Mouse (Mus musculus): ENCODE measurements around the gene Gm49373. TPM values are rescaled to one million over a fixed set of nuclear protein-coding genes. Genes with fewer than 3 reads are reported as not detected.

Gm49373 gene
- polyA plus RNA-seq, 1 experiment = 1.4 TPM

DNA sequence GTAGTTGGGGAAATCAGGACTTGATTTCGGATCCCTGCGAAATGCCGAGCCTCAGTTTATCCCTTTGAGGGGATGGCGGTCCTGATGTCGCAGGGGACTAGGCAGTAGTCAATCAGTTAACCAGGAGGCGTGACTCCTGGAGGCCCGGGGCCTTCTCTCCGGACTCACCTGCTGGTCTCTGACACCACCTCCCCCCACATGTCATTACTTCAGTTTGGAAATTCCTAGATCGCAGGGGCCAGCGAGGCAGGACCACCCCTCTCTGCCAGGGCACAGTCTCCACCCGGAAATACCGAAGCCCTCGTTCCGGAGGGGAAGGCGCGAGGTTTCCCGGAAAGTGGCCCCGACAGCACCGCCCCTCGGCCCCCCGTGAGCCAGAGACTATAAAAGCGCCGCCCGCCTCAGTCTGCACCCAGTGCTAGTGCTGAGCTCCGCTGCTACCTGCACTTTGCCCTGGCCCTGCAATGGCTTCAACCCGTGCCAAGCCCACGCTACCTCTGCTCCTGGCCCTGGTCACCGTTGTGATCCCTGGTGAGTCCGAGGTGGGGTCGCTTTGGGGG, 57.2 kb downstream of the Gm49373 start, which contains the start of gene Icam1:
Icam1 (plus strand) TSS at position 415 of the 560 bp plus-strand sequence.
- Histone ChIP-seq H3K36me3 (ENCODE audit: control insufficient read depth, insufficient read depth, low read length, poor library complexity, severe bottlenecking) (peaks cover 9% of the 10 kb centered on the region; the same call in 1 of the 2 replicates), H3K4me1 (ENCODE audit: control insufficient read depth, insufficient read depth, low read length) (peaks cover 3% of the 10 kb centered on the region), H3K4me3 (ENCODE audit: low read depth, low read length) (peak within 1 kb of the TSS; percentile 83), H3K9ac (ENCODE audit: low read depth, poor library complexity, severe bottlenecking) (peak within 1 kb of the TSS; percentile 31), H3K27me3 (ENCODE audit: control insufficient read depth, insufficient read depth, low read length, poor library complexity, severe bottlenecking) (no peaks in the 10 kb centered on the region), H3K9me3 (replicated peaks; ENCODE audit: control insufficient read depth, insufficient read depth, low read length, poor library complexity, severe bottlenecking) (no peaks in the 10 kb centered on the region), H3K27ac (ENCODE audit: insufficient read depth, low read length) (no peak within 1 kb of the TSS)
- peak; percentile 96 for TF ChIP-seq POLR2A (IDR thresholded peaks at IDR 0.05; ENCODE audit: insufficient read depth, low read length)
- TF ChIP-seq EP300 (IDR thresholded peaks at IDR 0.05; ENCODE audit: insufficient read depth, low read depth, low read length) = 0 out of 2 replicates have a peak, but pooled peaks have one; percentile 51
- no peak for TF ChIP-seq CTCF (IDR thresholded peaks at IDR 0.05; ENCODE audit: low read depth, low read length)

DNA sequence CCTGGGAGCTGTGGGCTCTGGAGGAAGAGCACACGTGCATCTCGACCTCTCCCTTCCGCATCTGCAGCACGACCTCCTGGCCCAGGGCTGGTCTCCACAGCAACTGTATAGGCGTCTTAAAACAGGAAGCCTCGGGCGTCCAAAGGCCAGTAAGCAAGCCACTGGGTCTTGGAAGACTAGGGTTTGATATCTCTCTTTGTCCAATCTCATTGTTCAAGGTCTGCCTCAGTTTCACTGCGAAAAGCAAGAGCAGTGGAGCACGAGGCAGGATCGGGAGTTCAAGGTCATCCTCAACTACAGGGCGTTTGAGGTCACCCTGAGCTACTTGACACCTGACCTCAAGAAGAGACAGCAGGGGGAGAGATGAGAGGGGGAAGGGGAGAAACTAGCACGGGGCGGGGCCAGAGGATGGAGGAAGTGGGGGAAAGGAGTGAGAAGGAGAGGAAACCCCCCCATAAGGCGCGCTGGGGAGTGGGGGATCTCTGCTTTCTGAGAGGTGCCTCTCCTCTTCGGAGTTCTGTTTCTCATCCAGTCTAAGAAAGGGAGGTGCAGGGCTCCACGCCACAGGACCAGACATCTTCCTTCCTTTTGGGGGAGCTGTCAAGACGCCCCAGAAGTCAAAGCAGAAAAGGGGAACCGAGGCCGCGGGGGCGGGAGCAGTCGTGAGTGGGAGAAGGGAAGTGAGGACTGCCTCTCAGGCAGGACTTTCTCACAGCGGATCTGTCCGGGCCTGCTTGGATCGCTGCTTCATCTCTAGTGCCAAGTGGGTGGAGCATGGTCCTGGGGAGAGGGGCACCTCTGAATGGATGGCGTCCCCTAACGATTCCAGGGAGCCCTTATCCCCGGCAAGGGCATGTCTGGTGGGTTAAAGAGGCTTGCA, 58.0 kb downstream of the Gm49373 start:
- Histone ChIP-seq H3K27ac (ENCODE audit: insufficient read depth, low read length) (no peak overlapping the region), H3K9ac (ENCODE audit: low read depth, poor library complexity, severe bottlenecking) (peak overlapping the region; percentile 31), H3K4me1 (ENCODE audit: control insufficient read depth, insufficient read depth, low read length) (peaks cover 3% of the 10 kb centered on the region), H3K4me3 (ENCODE audit: low read depth, low read length) (peak overlapping the region; percentile 83), H3K27me3 (ENCODE audit: control insufficient read depth, insufficient read depth, low read length, poor library complexity, severe bottlenecking) (no peaks in the 10 kb centered on the region), H3K9me3 (replicated peaks; ENCODE audit: control insufficient read depth, insufficient read depth, low read length, poor library complexity, severe bottlenecking) (no peaks in the 10 kb centered on the region), H3K36me3 (ENCODE audit: control insufficient read depth, insufficient read depth, low read length, poor library complexity, severe bottlenecking) (peaks cover 7% of the 10 kb centered on the region; the same call in 1 of the 2 replicates)
- TF ChIP-seq POLR2A (IDR thresholded peaks at IDR 0.05; ENCODE audit: insufficient read depth, low read length) = no peak
- TF ChIP-seq EP300 (IDR thresholded peaks at IDR 0.05; ENCODE audit: insufficient read depth, low read depth, low read length) = peak; percentile 91; the same call in 1 of the 2 replicates
- no peak for TF ChIP-seq CTCF (IDR thresholded peaks at IDR 0.05; ENCODE audit: low read depth, low read length)

Other genes starting within 250 kb of the Gm49373 start
- 20.5 and 23.9 TPM in 2 replicates for gene A230050P20Rik, start 204.5 kb downstream of the Gm49373 start, polyA plus RNA-seq (2011; ENCODE audit: insufficient read depth, insufficient read length, low read depth, missing spikeins)
- 1.3 and 2.0 TPM in 2 replicates for gene Angptl6, start 193.4 kb downstream of the Gm49373 start, polyA plus RNA-seq (2011; ENCODE audit: insufficient read depth, insufficient read length, low read depth, missing spikeins)
- 76.9 and 81.2 TPM in 2 replicates for gene Ppan, start 184.9 kb downstream of the Gm49373 start, polyA plus RNA-seq (2011; ENCODE audit: insufficient read depth, insufficient read length, low read depth, missing spikeins)
- gene Eif3g, start 174.5 kb downstream of the Gm49373 start, polyA plus RNA-seq (2011; ENCODE audit: insufficient read depth, insufficient read length, low read depth, missing spikeins) = 206 and 216 TPM in 2 replicates
- 115 and 120 TPM in 2 replicates for gene Dnmt1, start 113.2 kb downstream of the Gm49373 start, polyA plus RNA-seq (2011; ENCODE audit: insufficient read depth, insufficient read length, low read depth, missing spikeins)
- 14.1 and 19.9 TPM in 2 replicates for gene S1pr2, start 96.3 kb downstream of the Gm49373 start, polyA plus RNA-seq (2011; ENCODE audit: insufficient read depth, insufficient read length, low read depth, missing spikeins)
- gene Mrpl4, start 70.4 kb downstream of the Gm49373 start, polyA plus RNA-seq (2011; ENCODE audit: insufficient read depth, insufficient read length, low read depth, missing spikeins) = 45.1 and 50.9 TPM in 2 replicates
- 24.9 and 25.7 TPM in 2 replicates for gene Icam1, start 57.1 kb downstream of the Gm49373 start, polyA plus RNA-seq (2011; ENCODE audit: insufficient read depth, insufficient read length, low read depth, missing spikeins)
- 1.3 TPM in 1 of 2 replicates, not detected in the other for gene Icam4, start 43.7 kb downstream of the Gm49373 start, polyA plus RNA-seq (2011; ENCODE audit: insufficient read depth, insufficient read length, low read depth, missing spikeins)
- gene Icam5, start 41.0 kb downstream of the Gm49373 start, polyA plus RNA-seq (2011; ENCODE audit: insufficient read depth, insufficient read length, low read depth, missing spikeins) = 0.94 and 1.3 TPM in 2 replicates
- gene Zglp1, start 6.0 kb downstream of the Gm49373 start, polyA plus RNA-seq (2011; ENCODE audit: insufficient read depth, insufficient read length, low read depth, missing spikeins) = 2.5 TPM in 1 of 2 replicates, not detected in the other
- 25.9 and 38.8 TPM in 2 replicates for gene Fdx1l, start 518 bp upstream of the Gm49373 start, polyA plus RNA-seq (2011; ENCODE audit: insufficient read depth, insufficient read length, low read depth, missing spikeins)
- 4.7 and 6.3 TPM in 2 replicates for gene Gm38431, start 18.9 kb upstream of the Gm49373 start, polyA plus RNA-seq (2011; ENCODE audit: insufficient read depth, insufficient read length, low read depth, missing spikeins)
- 60.7 and 61.9 TPM in 2 replicates for gene Raver1, start 18.9 kb upstream of the Gm49373 start, polyA plus RNA-seq (2011; ENCODE audit: insufficient read depth, insufficient read length, low read depth, missing spikeins)
- 15.5 and 17.8 TPM in 2 replicates for gene Tyk2, start 58.1 kb upstream of the Gm49373 start, polyA plus RNA-seq (2011; ENCODE audit: insufficient read depth, insufficient read length, low read depth, missing spikeins)
- gene Cdc37, start 76.9 kb upstream of the Gm49373 start, polyA plus RNA-seq (2011; ENCODE audit: insufficient read depth, insufficient read length, low read depth, missing spikeins) = 164 and 171 TPM in 2 replicates
- 9.5 and 10.4 TPM in 2 replicates for gene Pde4a, start 92.6 kb upstream of the Gm49373 start, polyA plus RNA-seq (2011; ENCODE audit: insufficient read depth, insufficient read length, low read depth, missing spikeins)
- gene Keap1, start 166.3 kb upstream of the Gm49373 start, polyA plus RNA-seq (2011; ENCODE audit: insufficient read depth, insufficient read length, low read depth, missing spikeins) = 19.5 and 19.6 TPM in 2 replicates
- 0.40 and 0.44 TPM in 2 replicates for gene S1pr5, start 175.3 kb upstream of the Gm49373 start, polyA plus RNA-seq (2011; ENCODE audit: insufficient read depth, insufficient read length, low read depth, missing spikeins)
- gene Atg4d, start 192.2 kb upstream of the Gm49373 start, polyA plus RNA-seq (2011; ENCODE audit: insufficient read depth, insufficient read length, low read depth, missing spikeins) = 18.8 and 22.3 TPM in 2 replicates
- gene Kri1, start 214.9 kb upstream of the Gm49373 start, polyA plus RNA-seq (2011; ENCODE audit: insufficient read depth, insufficient read length, low read depth, missing spikeins) = 35.9 and 41.7 TPM in 2 replicates
- gene Cdkn2d, start 218.3 kb upstream of the Gm49373 start, polyA plus RNA-seq (2011; ENCODE audit: insufficient read depth, insufficient read length, low read depth, missing spikeins) = 11.6 and 12.4 TPM in 2 replicates
- gene Ap1m2, start 239.2 kb upstream of the Gm49373 start, polyA plus RNA-seq (2011; ENCODE audit: insufficient read depth, insufficient read length, low read depth, missing spikeins) = 83.3 and 87.8 TPM in 2 replicates
- 64.9 and 66.4 TPM in 2 replicates for gene Slc44a2, start 247.6 kb upstream of the Gm49373 start, polyA plus RNA-seq (2011; ENCODE audit: insufficient read depth, insufficient read length, low read depth, missing spikeins)